Mouse (Mus musculus) monocyte, adult 59 days (primary cell): ENCODE measurements around the gene Slc7a4. TPM values are rescaled to one million over a fixed set of nuclear protein-coding genes. Genes with fewer than 3 reads are reported as not detected.

Source experiments
- total RNA-seq, 2 experiments: library from RNA; stranded (reverse); gene quantifications; one replicate each; pipeline ENCODE4 v1.2.4; 2023

Gene Slc7a4
- total RNA-seq, result under 1 TPM; 0.50 to 0.64 TPM

DNA sequence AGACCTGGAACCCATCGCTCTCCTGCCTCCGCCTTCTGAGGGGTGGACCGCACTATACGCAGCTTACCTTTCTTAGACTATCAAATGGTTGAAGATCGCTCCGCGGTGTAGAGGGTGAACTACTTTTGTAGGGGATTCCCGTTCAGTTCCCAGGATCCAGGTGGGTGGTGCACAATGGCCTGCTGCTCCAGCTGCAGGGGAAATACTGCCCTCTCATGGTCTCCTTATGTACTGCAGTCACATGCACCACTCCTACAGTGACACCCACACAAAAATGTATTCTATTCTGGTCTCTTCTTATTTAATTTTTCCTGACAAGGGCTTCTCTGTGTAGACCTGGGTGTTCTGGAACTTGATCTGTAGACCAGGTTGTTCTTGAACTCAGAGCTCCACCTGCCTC is at the start of gene Slc7a4:
TSS of gene Slc7a4 (minus strand) at position 151 of the 400 bp plus-strand sequence.

DNA sequence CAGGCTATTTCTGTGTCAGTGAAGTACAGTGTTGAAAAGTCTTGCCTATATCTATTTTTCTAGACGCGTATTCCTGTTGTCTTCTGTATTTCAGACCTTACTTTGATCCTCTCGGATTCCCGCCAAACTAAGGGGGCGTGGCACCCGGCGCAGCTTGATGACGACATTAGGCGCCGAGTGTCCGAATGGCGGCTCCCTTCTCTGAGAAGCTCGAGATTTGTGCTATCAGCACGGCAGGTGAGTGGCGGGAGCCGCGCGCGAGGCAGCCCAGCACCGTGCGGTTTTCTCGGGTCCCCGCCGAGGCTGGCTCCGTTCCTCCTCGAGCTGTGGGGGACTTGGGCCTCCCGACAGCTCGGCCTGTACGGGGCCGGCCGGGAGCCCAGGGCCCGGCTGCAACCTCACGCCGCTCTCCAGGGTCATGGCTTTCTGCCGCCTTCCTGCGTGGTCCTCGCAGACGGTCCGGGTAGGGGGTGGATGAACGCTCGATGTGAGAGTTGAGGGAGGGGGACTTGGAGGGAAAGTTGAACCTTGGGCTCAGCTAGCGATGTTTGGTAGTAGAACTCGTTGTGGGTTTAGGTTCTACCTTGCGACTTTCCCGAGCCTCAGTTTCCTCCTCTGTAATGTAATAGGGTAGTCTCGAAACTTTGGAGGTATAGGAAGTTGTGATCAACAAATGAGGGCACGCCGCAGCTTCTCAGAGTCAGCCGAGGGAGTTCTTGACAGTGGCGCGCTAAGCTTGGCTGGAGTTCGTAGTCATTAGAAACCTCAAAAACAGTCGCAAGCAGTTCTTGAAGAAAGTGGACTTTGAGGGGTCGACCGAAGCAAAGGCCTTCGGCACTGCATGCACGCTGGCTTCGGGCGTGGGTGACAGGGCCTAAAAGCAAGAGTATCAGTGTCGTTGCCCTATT is 36.4 kb upstream of the Slc7a4 start, which contains the start of gene Smpd4:
TSS of gene Smpd4 (plus strand) at position 157 of the 908 bp plus-strand sequence.

DNA sequence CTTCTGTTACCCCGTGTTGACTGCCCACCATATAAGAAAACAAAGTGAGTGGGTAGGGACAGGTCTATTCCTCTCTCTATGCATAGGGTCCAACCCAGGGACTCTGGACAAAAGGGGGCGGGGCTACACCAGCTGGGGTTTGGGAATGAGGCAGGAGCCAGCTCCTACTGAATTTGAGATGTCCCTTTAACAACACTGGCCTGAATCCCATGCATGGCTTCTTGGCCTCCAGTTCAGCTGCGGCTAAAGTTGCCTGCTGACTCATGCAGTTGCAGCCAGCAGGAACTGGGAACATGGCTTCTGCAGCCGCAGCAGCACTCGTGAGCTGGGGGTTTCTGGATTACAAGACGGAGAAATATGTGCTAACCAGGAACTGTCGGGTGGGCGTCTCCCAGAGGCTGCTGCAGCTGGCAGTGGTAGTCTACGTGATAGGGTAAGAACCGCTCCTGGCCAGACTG is 21.2 kb downstream of the Slc7a4 start, which contains the start of gene P2rx6:
TSS of gene P2rx6 (plus strand) at position 135 of the 458 bp plus-strand sequence.

DNA sequence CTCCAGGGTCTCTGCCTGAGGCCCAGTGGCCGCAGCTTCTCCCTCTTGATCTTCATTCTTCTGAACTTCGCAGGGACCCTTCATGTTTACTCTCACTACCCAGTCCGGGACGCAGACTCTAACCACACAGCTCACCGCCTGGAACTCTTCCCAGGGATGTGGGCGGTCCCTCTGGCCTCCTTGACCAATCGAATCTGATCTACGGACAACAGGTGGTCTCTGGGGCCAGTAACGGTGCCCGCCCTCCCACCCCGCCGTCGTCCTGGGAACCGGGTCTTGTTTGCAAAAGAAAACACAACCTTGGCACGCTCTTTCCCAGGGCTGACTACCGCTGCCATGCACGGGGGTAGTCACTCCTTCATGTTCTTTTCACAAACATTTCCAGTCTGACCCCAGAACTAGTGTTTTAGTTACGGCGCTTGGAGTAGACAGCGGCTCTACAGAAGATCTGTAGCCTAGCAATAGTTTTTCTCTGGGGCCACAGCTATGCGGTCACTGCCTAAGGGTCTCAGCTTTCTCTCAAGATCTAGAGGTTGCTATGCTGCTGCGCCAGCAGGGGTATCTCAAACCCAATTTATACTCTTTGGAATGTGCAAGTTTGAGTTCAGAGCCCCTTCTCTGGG is 21.8 kb downstream of the Slc7a4 start, which contains the start of gene Lrrc74b:
TSS of gene Lrrc74b (minus strand) at position 120 of the 623 bp plus-strand sequence.

DNA sequence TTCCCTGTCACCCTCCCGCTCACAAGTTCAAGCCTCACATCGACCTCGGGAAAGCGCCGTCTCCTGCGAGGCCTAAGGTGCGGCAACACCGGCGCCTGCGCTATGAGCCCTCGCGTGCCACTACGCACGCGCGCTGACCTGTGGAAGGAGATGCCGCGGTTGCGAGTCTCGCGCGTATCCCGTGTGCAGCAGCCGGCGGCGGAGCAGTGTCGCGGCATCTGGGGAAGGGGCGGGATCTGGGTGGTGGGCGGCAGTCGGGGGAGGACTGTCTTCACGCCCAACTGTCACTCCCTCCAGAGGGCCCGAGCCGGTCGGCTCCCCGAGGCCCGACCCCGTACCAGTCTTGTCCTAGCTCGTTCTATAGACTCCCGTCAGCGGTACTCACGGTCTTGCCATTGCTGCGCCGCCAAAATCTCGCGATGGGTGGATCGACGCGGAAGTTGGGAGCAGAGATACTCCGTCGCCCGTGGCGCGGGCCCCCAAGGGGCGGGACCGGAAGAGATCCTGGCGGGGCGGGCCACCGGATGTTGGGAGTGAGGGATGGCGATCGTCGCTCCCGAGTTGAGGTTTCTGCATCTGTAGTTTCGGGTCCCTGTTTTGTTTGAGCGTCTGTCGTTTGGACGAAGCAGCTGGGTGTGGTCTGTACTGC is 52.2 kb downstream of the Slc7a4 start, which contains the start of gene Thap7:
TSS of gene Thap7 (minus strand) at position 497 of the 649 bp plus-strand sequence.

Other genes starting within 250 kb of the Slc7a4 start
- 10 to 100 TPM; 30.4 to 34.7 TPM for gene Snap29, start 177.2 kb downstream of the Slc7a4 start, total RNA-seq
- gene Pi4ka, start 176.9 kb downstream of the Slc7a4 start, total RNA-seq, result 10 to 100 TPM; 71.9 to 82.1 TPM
- gene Crkl, start 131.2 kb downstream of the Slc7a4 start, total RNA-seq, result 10 to 100 TPM; 37.9 to 38.1 TPM
- not detected for gene Aifm3, start 93.6 kb downstream of the Slc7a4 start, total RNA-seq
- 10 to 100 TPM; 45.3 to 51.2 TPM for gene Lztr1, start 74.5 kb downstream of the Slc7a4 start, total RNA-seq
- gene Thap7, start 52.1 kb downstream of the Slc7a4 start, total RNA-seq, result 10 to 100 TPM; 28.6 to 30.6 TPM
- not detected for gene Lrrc74b, start 22.0 kb downstream of the Slc7a4 start, total RNA-seq
- not detected for gene P2rx6, start 21.3 kb downstream of the Slc7a4 start, total RNA-seq
- gene Smpd4, start 36.1 kb upstream of the Slc7a4 start, total RNA-seq, result 10 to 100 TPM; 23.7 to 25.1 TPM
- 1 to 10 TPM in 1 of 2 experiments, not detected in 1; 1.9 TPM for gene Ccdc74a, start 63.3 kb upstream of the Slc7a4 start, total RNA-seq
- 100 to 1,000 TPM; 149 to 152 TPM for gene Med15, start 149.7 kb upstream of the Slc7a4 start, total RNA-seq
- 10 to 100 TPM; 15.8 to 18.6 TPM for gene Klhl22, start 176.4 kb upstream of the Slc7a4 start, total RNA-seq
- gene Scarf2, start 214.1 kb upstream of the Slc7a4 start, total RNA-seq, result under 1 TPM; 0.71 to 0.76 TPM
- not detected for gene B830017H08Rik, start 249.9 kb upstream of the Slc7a4 start, total RNA-seq